Mouse (Mus musculus) activated CD4-positive, CD25-positive, alpha-beta regulatory T cell, adult 4 months (primary cell): ENCODE measurements around the gene Acap2. TPM values are rescaled to one million over a fixed set of nuclear protein-coding genes. Genes with fewer than 3 reads are reported as not detected.

ENCODE experiments used
- ATAC-seq: one replicate; pipeline ENCODE4 v1.8.0; 2017
- polyA plus RNA-seq, 2 experiments: library from polyadenylated mRNA; unstranded; fragments of 100-300 nt; shearing (Covaris generic); gene quantifications; one replicate each; pipeline ENCODE4 v1.2.1; 2017

The Acap2 gene
- polyA plus RNA-seq = 10 to 100 TPM; 12.5 to 16.5 TPM

- ATAC-seq = peak; percentile 97
Measured at GRCm38 (mm10) chr16:31200790-31201567, at the start of gene Acap2. Acap2 (minus strand) TSS chr16:31201245.

- ATAC-seq = no peak
Measured at GRCm38 (mm10) chr16:31249401-31249800, 48.4 kb upstream of the Acap2 start.

- no peak for ATAC-seq
Measured at GRCm38 (mm10) chr16:31248717-31249116, 47.7 kb upstream of the Acap2 start.

GRCm38 (mm10) chr16:31247442-31247841 is 46.4 kb upstream of the Acap2 start:
- ATAC-seq = no peak

- ATAC-seq = no peak
Measured at GRCm38 (mm10) chr16:31244053-31244452, 43.0 kb upstream of the Acap2 start.

- no peak for ATAC-seq
Measured at GRCm38 (mm10) chr16:31241433-31241832, 40.4 kb upstream of the Acap2 start.

GRCm38 (mm10) chr16:31240569-31240968 is 39.5 kb upstream of the Acap2 start:
- no peak for ATAC-seq

GRCm38 (mm10) chr16:31238281-31238680 is 37.2 kb upstream of the Acap2 start:
- no peak for ATAC-seq

- peak; percentile 40 for ATAC-seq
Measured at GRCm38 (mm10) chr16:31235457-31236310, 34.6 kb upstream of the Acap2 start.

- ATAC-seq = no peak
Measured at GRCm38 (mm10) chr16:31234808-31235456, 33.9 kb upstream of the Acap2 start.

GRCm38 (mm10) chr16:31234356-31234755 is 33.3 kb upstream of the Acap2 start:
- ATAC-seq = no peak

GRCm38 (mm10) chr16:31233541-31234339 is 32.7 kb upstream of the Acap2 start:
- ATAC-seq = peak; percentile 59

- ATAC-seq = no peak
Measured at GRCm38 (mm10) chr16:31233167-31233498, 32.1 kb upstream of the Acap2 start.

- no peak for ATAC-seq
Measured at GRCm38 (mm10) chr16:31232491-31233166, 31.6 kb upstream of the Acap2 start.

GRCm38 (mm10) chr16:31231591-31231990 is 30.5 kb upstream of the Acap2 start:
- no peak for ATAC-seq

GRCm38 (mm10) chr16:31227746-31228145 is 26.7 kb upstream of the Acap2 start:
- ATAC-seq = no peak

- no peak for ATAC-seq
Measured at GRCm38 (mm10) chr16:31215271-31215670, 14.2 kb upstream of the Acap2 start.

GRCm38 (mm10) chr16:31213463-31213862 is 12.4 kb upstream of the Acap2 start:
- ATAC-seq = no peak

- ATAC-seq = no peak
Measured at GRCm38 (mm10) chr16:31211503-31211902, 10.5 kb upstream of the Acap2 start.

GRCm38 (mm10) chr16:31210453-31210852 is 9.4 kb upstream of the Acap2 start:
- ATAC-seq = no peak

GRCm38 (mm10) chr16:31209911-31210310 is 8.9 kb upstream of the Acap2 start:
- ATAC-seq = peak; percentile 80

GRCm38 (mm10) chr16:31205726-31206125 is 4.7 kb upstream of the Acap2 start:
- ATAC-seq = no peak
